Mouse (Mus musculus) embryonic facial prominence, embryonic 12.5 days (tissue): ENCODE data around the gene Olfr13. TPM values are rescaled to one million over a fixed set of nuclear protein-coding genes. Genes with fewer than 3 reads are reported as not detected.
"Not testable (repeated sequence)": the region's sequence is repeated elsewhere in the genome, so short reads cannot be mapped to it uniquely, and the experiment has no call there.

Experiments
- ATAC-seq: fragments of 200-750 bp; cut with Nextera tagmentation; 2 replicates; pipeline ENCODE4 v1.8.0; 2017; ENCODE audit not compliant: insufficient number of reproducible peaks, insufficient read depth, low FRiP score, low TSS enrichment
- H3K27ac ChIP-seq: fragments of 300-500 bp; sonication (generic); 2 replicates; pipeline ENCODE4 v1.5.1; 2016; ENCODE audit warnings: mild to moderate bottlenecking
- H3K27me3 ChIP-seq: fragments of 300-500 bp; sonication (generic); 2 replicates; pipeline ENCODE4 v1.6.1; 2016; ENCODE audit warnings: mild to moderate bottlenecking, moderate library complexity
- H3K36me3 ChIP-seq: fragments of 300-500 bp; sonication (generic); 2 replicates; pipeline ENCODE4 v1.6.1; 2016; ENCODE audit warnings: mild to moderate bottlenecking
- H3K4me1 ChIP-seq: fragments of 300-500 bp; sonication (generic); 2 replicates; pipeline ENCODE4 v1.6.1; 2016
- H3K4me2 ChIP-seq: fragments of 300-500 bp; sonication (generic); replicated peaks from 2 replicates; pipeline ENCODE4 v1.6.1; 2016; ENCODE audit warnings: mild to moderate bottlenecking, moderate library complexity
- H3K4me3 ChIP-seq: fragments of 300-500 bp; sonication (generic); 2 replicates; pipeline ENCODE4 v1.5.1; 2016; ENCODE audit warnings: mild to moderate bottlenecking
- H3K9ac ChIP-seq: fragments of 300-500 bp; sonication (generic); 2 replicates; pipeline ENCODE4 v1.6.1; 2016; ENCODE audit warnings: mild to moderate bottlenecking, moderate library complexity
- H3K9me3 ChIP-seq: fragments of 300-500 bp; sonication (generic); 2 replicates; pipeline ENCODE4 v1.6.1; 2016; ENCODE audit warnings: mild to moderate bottlenecking, moderate library complexity
- WGBS: fragments of 180-500 bp; shearing (Covaris S2); methylation state at CpG from one replicate; pipeline ENCODE4 v1.1.7; 2016; 5-methylcytosine and 5-hydroxymethylcytosine counted together
- polyA plus RNA-seq: library from polyadenylated mRNA; unstranded; fragments of >200 nt; fragmentation: Nextera tagmentation; extraction: Ambion mirVana; gene quantifications from 2 replicates; pipeline ENCODE4 v1.2.1, GENCODE M21; 2016

Gene Olfr13
- polyA plus RNA-seq = not detected in 2 replicates

- Histone ChIP-seq H3K4me2 (no peak within 1 kb of the TSS), H3K4me1 (no peaks in the 10 kb centered on the region), H3K9ac (no peak within 1 kb of the TSS), H3K27ac (no peak within 1 kb of the TSS), H3K27me3 (no peaks in the 10 kb centered on the region), H3K36me3 (no peaks in the 10 kb centered on the region), H3K9me3 (no peaks in the 10 kb centered on the region), H3K4me3 (no peak within 1 kb of the TSS)
- ATAC-seq = no peak
- whole genome bisulfite sequencing = 80% methylated on average over 4 of the region's 4 CpGs
Observed at GRCm38 (mm10) chr6:43171840-43172239, at the start of gene Olfr13. Gene Olfr13, plus strand, starts transcription at chr6:43172140.

- not testable (repeated sequence) for ATAC-seq, H3K9ac ChIP-seq, H3K27ac ChIP-seq, H3K4me1 ChIP-seq, H3K4me2 ChIP-seq, H3K4me3 ChIP-seq, H3K27me3 ChIP-seq, H3K36me3 ChIP-seq, H3K9me3 ChIP-seq
- WGBS = 87% methylated on average over 2 of the region's 2 CpGs
Observed at GRCm38 (mm10) chr6:43146267-43146666, 25.7 kb upstream of the Olfr13 start, which contains the start of gene Olfr237-ps1. Gene Olfr237-ps1, plus strand, starts transcription at chr6:43146567.

- no peak overlapping the region for H3K27ac ChIP-seq
- H3K4me3 ChIP-seq = no peak overlapping the region
- H3K27me3 ChIP-seq = no peaks in the 10 kb centered on the region
- H3K36me3 ChIP-seq = no peaks in the 10 kb centered on the region
- H3K9me3 ChIP-seq = no peaks in the 10 kb centered on the region
- WGBS = 62% methylated on average over 1 of the region's 1 CpGs
- ATAC-seq = no peak
- H3K4me1 ChIP-seq = no peaks in the 10 kb centered on the region
- no peak overlapping the region for H3K4me2 ChIP-seq
- H3K9ac ChIP-seq = no peak overlapping the region
Observed at GRCm38 (mm10) chr6:43159502-43159901, 12.4 kb upstream of the Olfr13 start.

- no peak for ATAC-seq
- no peak within 1 kb of the TSS for H3K4me3 ChIP-seq
Observed at GRCm38 (mm10) chr6:43162982-43163381, 9.0 kb upstream of the Olfr13 start, which contains the start of gene Olfr437. Gene Olfr437, plus strand, starts transcription at chr6:43163282.

GRCm38 (mm10) chr6:43167246-43167645, 4.7 kb upstream of the Olfr13 start:
- Histone ChIP-seq H3K27me3 (no peaks in the 10 kb centered on the region), H3K9ac (no peak overlapping the region), H3K27ac (no peak overlapping the region), H3K4me3 (no peak overlapping the region), H3K9me3 (no peaks in the 10 kb centered on the region), H3K36me3 (no peaks in the 10 kb centered on the region), H3K4me2 (no peak overlapping the region), H3K4me1 (no peaks in the 10 kb centered on the region)
- ATAC-seq = no peak
- 87% methylated on average over 4 of the region's 4 CpGs for WGBS

More at GRCm38 (mm10) chr6:43162982-43163381, 9.0 kb upstream of the Olfr13 start, which contains the start of gene Olfr437:
- H3K4me1 ChIP-seq = no peaks in the 10 kb centered on the region
- no peak within 1 kb of the TSS for H3K27ac ChIP-seq
- no peaks in the 10 kb centered on the region for H3K9me3 ChIP-seq
- H3K36me3 ChIP-seq = no peaks in the 10 kb centered on the region
- H3K27me3 ChIP-seq = no peaks in the 10 kb centered on the region
- no peak within 1 kb of the TSS for H3K4me2 ChIP-seq
- H3K9ac ChIP-seq = no peak within 1 kb of the TSS
- 63% methylated on average over 3 of the region's 3 CpGs for WGBS

GRCm38 (mm10) chr6:43178129-43178528, 6.2 kb downstream of the Olfr13 start:
- Histone ChIP-seq H3K9ac (no peak overlapping the region), H3K9me3 (no peaks in the 10 kb centered on the region), H3K4me3 (no peak overlapping the region), H3K27me3 (no peaks in the 10 kb centered on the region), H3K36me3 (no peaks in the 10 kb centered on the region), H3K27ac (no peak overlapping the region), H3K4me2 (no peak overlapping the region), H3K4me1 (no peaks in the 10 kb centered on the region)
- ATAC-seq = no peak
- 54% methylated on average over 1 of the region's 1 CpGs for WGBS

GRCm38 (mm10) chr6:43178584-43179501, 6.9 kb downstream of the Olfr13 start:
- no peak overlapping the region for H3K27ac ChIP-seq
- H3K4me1 ChIP-seq = no peaks in the 10 kb centered on the region
- H3K27me3 ChIP-seq = no peaks in the 10 kb centered on the region
- no peak overlapping the region for H3K4me3 ChIP-seq
- WGBS = 60% methylated on average over 6 of the region's 6 CpGs
- no peaks in the 10 kb centered on the region for H3K9me3 ChIP-seq
- no peak overlapping the region for H3K9ac ChIP-seq
- ATAC-seq = no peak
- H3K36me3 ChIP-seq = no peaks in the 10 kb centered on the region
- no peak overlapping the region for H3K4me2 ChIP-seq

GRCm38 (mm10) chr6:43190986-43191385, 19.0 kb downstream of the Olfr13 start:
- H3K4me3 ChIP-seq = no peak overlapping the region
- no peaks in the 10 kb centered on the region for H3K36me3 ChIP-seq
- 76% methylated on average over 3 of the region's 3 CpGs for WGBS

GRCm38 (mm10) chr6:43196781-43197180, 24.8 kb downstream of the Olfr13 start, which contains the start of gene Olfr435:
Gene Olfr435, plus strand, starts transcription at chr6:43197146.
- Histone ChIP-seq H3K27ac (no peak within 1 kb of the TSS), H3K9ac (no peak within 1 kb of the TSS), H3K4me1 (no peaks in the 10 kb centered on the region), H3K9me3 (no peaks in the 10 kb centered on the region), H3K4me3 (no peak within 1 kb of the TSS), H3K36me3 (no peaks in the 10 kb centered on the region), H3K4me2 (no peak within 1 kb of the TSS), H3K27me3 (no peaks in the 10 kb centered on the region)
- ATAC-seq = no peak

More at GRCm38 (mm10) chr6:43190986-43191385, 19.0 kb downstream of the Olfr13 start:
- Histone ChIP-seq H3K4me2 (no peak overlapping the region), H3K27ac (no peak overlapping the region), H3K4me1 (no peaks in the 10 kb centered on the region), H3K9me3 (no peaks in the 10 kb centered on the region), H3K27me3 (no peaks in the 10 kb centered on the region), H3K9ac (no peak overlapping the region)
- no peak for ATAC-seq

GRCm38 (mm10) chr6:43198094-43198493, 26.2 kb downstream of the Olfr13 start:
- H3K27ac ChIP-seq = no peak overlapping the region
- H3K9me3 ChIP-seq = no peaks in the 10 kb centered on the region
- no peak for ATAC-seq
- H3K9ac ChIP-seq = no peak overlapping the region
- H3K36me3 ChIP-seq = no peaks in the 10 kb centered on the region
- no peak overlapping the region for H3K4me2 ChIP-seq
- 73% methylated on average over 3 of the region's 3 CpGs for WGBS
- no peak overlapping the region for H3K4me3 ChIP-seq
- no peaks in the 10 kb centered on the region for H3K4me1 ChIP-seq
- H3K27me3 ChIP-seq = no peaks in the 10 kb centered on the region

- no peaks in the 10 kb centered on the region for H3K4me1 ChIP-seq
- ATAC-seq = no peak
Observed at GRCm38 (mm10) chr6:43202786-43203185, 30.8 kb downstream of the Olfr13 start.

GRCm38 (mm10) chr6:43205355-43205754, 33.4 kb downstream of the Olfr13 start:
- Histone ChIP-seq H3K27me3 (no peaks in the 10 kb centered on the region), H3K9ac (no peak overlapping the region), H3K4me3 (no peak overlapping the region), H3K27ac (no peak overlapping the region), H3K36me3 (no peaks in the 10 kb centered on the region), H3K4me2 (no peak overlapping the region), H3K4me1 (no peaks in the 10 kb centered on the region), H3K9me3 (no peaks in the 10 kb centered on the region)
- WGBS = 40% methylated on average over 2 of the region's 2 CpGs
- no peak for ATAC-seq

More at GRCm38 (mm10) chr6:43202786-43203185, 30.8 kb downstream of the Olfr13 start:
- H3K27ac ChIP-seq = no peak overlapping the region
- no peak overlapping the region for H3K9ac ChIP-seq
- H3K27me3 ChIP-seq = no peaks in the 10 kb centered on the region
- H3K4me3 ChIP-seq = no peak overlapping the region
- no peaks in the 10 kb centered on the region for H3K36me3 ChIP-seq
- no peaks in the 10 kb centered on the region for H3K9me3 ChIP-seq
- H3K4me2 ChIP-seq = no peak overlapping the region
